Mouse (Mus musculus) fibroblast of lung, adult 2 months (primary cell): ENCODE results near the gene Mrnip.

ENCODE experiments used
- DNase-seq: peaks from one replicate; pipeline ENCODE4 v3.0.0-alpha.2; 2011; ENCODE audit warnings: low read depth

The Mrnip gene

DNA sequence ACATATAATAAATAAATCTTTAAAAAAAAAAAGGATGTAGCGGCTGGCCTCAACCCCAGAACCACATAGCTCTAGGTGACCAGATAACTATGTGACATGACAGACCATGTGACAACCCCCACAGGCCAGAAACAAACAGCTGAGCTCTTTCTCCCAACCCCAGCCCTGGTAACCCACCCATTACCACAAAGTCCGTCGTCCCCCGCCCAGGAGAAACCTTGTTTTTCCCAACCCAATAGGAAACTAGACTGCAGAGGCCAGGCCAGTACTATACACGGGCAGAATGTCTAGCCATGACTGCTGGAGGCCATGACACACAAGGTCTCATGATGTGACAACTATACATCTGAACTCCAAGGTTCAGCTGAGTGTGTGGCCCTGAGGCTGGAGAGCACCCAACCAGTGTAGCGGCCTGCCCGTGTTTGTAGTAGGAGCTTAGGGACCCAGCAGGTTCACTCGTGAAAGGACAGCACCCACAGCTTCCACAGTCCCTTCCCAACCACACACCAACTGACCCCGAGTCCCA is 29.1 kb downstream of the Mrnip start:
- no peak for DNase-seq

DNA sequence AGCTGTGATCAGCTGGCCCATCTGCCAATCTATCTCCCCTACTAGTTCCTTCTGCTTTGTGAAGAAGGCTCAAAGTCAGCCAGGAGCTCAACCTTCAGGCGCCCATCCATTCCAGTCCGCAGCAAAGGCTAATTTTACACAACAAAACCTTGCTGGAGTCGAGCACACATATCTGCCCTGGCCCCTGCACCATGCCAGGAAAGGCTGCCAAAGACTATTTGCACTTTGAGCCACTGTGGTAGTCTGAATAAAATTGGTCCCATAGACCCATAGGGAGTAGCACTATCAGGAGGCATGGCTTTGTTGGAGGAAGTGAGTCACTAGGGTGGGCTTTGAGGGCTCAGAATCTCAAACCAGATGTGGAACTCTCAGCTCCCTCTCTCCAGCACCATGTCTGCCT is 31.2 kb downstream of the Mrnip start:
- no peak for DNase-seq

DNA sequence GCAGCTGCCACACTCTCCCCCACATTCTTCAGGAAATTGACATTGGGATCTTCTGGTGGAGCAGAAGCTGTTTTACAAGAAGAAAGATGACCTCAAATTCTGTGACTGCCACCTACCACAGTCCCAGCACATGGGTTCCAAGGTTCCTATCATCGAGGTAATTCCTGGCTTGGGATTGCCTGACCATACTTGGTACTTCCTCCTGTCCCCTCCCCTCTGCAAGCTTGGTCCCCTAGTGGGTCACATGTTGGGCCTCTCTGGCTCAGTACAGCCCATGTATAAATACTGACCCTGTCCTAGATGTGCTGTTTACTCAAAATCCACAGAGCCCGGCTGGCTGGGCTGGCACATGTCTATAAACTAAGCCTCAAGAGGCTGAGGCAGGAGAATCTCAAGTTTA is 31.8 kb downstream of the Mrnip start:
- no peak for DNase-seq

DNA sequence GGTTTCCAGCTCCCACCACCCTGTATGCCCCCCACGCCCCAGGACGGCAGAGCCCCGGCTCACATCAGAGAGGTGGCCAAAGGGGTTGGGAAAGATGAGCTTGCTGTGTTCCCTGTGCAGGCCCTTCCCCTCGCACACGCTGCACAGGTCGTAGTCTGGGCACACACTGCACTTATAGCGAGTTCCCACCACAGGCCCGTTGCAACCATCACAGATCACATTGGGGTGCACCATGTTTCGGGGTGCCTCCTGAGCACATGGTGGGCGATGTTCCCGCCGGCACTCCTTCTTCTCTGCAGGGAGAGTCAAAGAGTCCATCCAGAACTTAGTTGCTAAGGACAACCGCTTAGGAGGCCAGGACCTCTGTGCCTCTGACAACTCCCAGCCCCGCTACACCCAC is 33.1 kb downstream of the Mrnip start:
- no peak for DNase-seq

DNA sequence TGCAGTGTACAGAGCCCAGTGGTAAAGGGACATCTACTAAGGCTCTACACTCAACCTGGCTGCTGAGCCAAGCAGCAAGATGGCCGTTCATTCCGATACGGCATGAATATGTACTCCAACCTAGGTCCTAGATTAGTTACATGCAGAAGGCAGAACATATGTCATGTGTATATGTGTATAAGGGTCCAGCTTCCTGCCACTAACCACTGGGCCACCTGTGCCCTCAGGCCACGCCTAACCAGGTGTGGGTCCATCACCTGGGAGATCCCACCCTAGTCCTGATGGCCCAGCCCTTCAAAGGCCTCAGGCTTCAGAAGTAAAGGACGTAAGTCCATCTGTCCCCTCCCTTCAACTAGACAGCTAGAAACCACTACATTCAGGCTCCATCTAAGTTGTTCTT is 33.8 kb downstream of the Mrnip start:
- no peak for DNase-seq

DNA sequence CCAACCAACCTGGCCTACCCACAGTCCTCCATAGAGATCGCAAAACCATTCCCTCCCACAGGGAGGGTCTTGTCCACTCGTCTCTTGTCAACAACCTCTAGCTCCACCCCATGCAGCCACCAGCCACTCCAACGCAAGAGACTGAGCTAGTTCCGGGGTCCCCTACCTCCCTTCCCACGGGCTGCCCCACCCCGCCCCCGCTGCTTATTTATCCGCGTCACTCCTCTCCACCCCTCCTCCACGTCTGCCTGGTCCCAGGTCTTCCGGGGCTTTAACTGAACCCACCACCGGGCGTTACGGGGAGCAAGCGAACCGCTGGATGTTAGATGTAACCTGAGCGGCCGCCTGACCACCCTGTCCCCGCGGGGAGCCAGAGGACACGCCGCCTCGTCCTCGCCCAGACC is 35.9 kb downstream of the Mrnip start:
- peak; percentile 70 for DNase-seq

DNA sequence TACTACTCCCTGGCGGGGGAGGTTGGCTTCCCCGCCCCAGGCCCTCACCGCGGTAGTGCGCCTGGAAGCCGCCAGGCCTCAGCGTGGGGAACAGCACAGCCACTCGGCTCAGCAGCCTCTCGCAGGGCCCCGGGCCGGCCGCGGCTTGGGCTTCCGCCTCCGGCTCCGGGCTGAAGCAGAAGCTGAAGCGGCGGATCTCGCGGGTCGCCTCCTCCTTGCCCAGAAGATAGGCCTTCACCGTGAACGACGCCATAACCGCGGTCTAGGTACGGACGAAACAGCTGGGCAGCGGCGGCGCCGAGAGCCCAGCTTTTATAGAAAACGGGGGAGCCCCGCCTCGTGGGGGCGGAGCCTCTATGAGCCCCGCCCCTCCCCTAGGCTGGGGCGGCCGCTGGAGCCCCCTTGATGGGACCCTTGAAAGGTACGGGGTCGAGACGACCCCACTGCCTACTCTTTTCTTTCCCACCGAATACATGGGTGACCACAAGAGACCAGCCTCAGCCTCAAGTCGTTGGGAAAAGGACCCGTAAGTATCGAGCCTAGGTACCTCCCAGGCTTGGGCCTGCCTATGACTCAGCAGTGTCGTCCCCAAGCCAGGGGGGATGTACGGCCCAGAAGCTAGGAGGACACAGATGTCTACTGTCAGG is 36.4 kb downstream of the Mrnip start, which contains the start of the genes Sqstm1 and Mgat4b:
TSS of gene Sqstm1 (minus strand) at position 323 of the 647 bp plus-strand sequence.
TSS of gene Mgat4b (plus strand) at position 386 of the 647 bp plus-strand sequence.
- DNase-seq, result no peak

DNA sequence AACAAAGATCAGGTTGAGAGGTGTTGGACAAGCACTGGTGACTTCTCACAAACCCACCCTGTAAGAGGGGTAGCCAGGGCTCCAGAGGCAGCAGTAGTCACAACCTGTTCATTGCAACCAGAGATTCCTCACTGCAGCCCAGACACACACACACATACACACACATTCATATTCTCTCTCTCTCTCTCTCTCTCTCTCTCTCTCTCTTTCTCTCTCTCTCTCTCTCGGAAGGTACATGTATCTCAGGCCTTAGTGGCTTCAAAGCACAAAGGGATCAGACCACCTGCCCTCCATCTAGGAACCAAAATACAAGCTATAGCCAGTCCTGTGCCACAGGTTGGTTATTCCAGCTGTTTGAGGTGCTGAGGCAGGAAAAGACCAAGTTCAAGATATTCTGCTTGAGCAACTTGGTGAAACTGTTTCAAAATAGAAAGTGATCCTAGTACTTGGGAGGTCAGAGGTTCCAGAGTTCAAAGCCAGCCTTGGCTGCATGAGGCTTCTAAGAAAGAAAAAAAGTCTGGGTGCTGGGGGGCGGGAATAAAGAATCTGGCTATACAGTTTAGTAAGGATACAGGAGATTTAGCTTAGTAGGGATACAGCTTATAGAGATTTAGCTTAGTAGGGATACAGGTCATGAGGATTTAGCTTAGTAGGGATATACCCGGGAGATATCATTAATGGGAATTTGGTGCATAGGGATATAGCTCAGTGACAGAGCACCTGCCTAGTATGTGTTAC is 37.2 kb downstream of the Mrnip start:
- no peak for DNase-seq

DNA sequence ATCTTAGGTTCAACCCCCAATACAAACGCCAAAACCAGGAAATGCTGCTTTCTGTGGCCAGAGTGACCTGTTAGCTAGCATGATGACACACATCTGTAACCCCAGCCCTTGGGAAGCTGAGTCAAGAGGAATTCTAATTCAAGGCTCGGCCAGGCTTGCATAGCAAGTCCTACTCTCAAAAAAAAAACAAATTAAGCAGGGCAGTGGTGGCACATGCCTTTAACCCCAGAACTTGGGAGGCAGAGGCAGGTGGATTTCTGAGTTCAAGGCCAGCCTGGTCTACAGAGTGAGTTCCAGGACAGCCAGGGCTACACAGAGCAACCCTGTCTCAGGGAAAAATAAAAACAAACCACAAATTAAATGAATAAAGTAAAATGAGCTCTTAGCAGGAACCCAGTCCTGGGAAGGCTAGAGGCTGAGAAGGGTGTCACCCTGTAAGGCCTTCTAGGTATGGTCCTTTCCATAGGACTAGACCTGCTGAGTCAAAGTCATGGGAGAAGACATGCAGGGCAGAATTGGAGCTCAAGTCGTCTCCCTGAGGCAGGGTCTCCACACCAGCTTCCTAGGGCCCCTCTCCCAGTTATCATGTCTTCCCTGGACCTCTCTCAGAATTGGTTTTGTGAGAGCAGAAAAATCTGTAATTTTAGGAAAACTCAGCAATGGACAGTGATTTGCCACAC is 38.0 kb downstream of the Mrnip start:
- no peak for DNase-seq

DNA sequence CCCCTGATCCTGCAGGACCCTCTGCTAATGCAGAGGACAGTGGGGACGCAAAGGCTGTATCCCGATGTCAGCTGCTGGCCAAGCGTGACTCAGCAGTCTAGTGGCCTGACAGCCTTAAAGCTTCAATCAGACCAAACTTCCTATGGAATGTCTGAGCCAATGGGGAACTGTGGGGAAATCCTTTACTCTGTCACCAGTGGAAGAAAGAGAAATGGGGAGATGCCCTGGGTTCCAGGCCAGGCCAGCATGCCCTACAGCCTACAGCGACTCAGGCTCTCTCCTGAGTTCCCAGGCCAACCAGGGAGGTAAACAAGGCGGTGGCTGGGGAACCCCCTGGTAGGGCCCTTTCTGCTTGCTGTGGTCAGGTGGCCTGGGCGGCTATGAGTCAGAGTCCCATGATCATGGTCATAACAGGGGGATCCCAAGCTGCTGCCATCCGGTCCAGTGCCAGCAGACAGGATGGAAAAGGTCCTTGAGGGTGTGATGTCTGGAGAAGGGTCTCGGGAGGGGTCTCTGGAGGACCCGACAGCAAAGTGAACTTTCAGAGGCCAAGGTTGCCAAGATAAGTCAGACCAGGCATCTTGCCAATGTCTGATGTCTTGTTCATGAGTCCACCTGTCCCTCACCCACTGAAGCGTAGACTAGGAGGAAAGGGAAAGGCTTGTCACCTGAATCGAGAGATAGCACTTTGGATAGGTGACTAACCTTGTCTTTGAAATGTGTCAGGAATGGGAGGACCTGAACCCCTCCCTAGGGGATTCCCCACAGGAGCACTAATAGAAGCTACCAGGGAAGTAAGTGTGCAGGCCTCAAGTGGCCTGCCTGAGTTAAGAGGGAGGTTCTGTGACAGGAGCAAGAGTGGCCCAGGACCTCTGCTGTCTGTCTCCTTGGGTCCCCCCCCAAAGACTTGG is 38.9 kb downstream of the Mrnip start:
- DNase-seq, result peak; percentile 95

DNA sequence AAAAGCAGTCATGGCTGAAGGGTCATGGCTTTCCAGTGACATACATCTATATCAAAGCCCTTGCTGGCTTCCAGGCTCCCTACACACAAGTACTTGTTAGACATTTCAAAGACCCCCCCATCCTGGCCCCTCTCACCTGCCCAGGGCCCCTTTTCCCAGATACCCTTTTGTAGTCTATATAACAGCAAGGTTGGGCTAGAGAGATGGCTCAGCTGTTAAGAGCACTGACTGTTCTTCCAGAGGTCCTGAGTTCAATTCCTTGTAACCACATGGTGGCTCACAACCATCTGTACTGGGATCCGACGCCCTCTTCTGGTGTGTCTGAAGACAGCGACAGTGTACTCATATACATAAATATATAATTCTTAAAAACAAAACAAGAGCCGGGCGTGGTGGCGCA is 40.4 kb downstream of the Mrnip start:
- DNase-seq, result no peak

DNA sequence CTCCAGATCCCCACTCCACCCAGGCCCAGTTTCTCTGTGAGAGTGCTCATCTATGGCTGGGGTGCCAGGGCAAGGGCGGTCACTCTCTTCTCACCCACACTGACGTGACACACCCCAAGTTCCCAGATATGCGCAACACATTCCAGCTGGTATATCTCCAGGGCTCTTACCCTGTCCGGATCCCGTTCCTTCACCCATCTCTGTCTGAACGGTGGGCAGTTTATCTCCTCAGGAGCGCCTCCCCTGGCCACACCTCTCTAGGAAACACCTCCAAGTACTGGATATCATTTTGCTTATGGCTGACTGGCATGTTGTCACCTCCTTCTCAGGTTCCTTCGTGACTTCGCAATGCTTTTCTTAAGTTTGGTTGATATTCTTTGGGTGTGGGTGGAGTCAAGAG is 41.4 kb downstream of the Mrnip start:
- DNase-seq, result no peak

DNA sequence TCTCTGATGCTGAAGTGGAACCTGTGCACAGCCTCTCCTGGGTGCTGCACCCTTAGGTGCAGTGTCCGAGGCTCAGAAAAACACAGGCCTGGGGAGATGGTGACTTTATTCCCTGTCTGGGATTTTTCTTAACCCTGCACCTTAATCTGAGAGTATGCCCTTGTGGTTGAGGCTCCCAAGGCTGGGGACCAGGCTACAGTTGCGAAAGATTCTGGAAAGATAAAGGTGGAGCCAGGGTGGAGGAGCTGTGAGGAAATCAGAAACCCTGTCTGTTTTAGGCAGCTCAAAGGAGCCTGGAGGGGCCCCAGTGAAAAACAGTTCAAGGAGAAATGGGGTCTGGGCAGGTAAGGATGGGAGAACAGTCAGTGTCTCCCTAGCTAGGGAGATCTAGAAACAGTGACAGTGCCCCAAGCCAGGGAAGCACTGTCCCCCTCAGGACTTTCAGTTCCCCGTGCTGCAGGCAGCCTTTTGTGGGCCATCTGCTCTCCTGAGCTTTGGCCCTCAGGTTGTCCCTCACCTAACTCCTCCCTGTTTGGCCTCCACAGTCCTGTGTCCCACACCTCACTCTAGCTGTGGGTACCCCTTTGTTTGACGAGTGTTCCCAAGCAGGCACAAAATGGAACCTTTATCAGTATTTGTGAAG is 42.6 kb downstream of the Mrnip start:
- DNase-seq, result no peak

DNA sequence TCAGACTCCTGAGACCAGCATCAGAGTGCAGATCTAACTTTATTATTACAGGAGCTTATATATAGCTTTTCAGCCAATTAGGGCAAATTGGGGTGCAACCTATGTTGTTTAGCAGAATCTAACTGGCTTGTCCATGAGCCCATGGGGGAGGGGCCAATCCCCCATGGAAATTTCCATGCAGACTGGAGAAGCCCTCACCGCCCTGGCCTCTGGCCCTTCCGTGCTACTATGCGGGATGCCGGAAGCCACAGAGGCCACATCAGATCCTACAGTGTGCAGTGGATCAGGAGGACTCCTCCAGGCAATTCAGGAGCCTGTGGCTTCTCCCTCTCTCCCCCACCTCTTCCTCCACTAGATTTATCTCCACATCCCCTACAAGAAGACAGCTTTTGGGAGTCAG is 43.6 kb downstream of the Mrnip start:
- no peak for DNase-seq

DNA sequence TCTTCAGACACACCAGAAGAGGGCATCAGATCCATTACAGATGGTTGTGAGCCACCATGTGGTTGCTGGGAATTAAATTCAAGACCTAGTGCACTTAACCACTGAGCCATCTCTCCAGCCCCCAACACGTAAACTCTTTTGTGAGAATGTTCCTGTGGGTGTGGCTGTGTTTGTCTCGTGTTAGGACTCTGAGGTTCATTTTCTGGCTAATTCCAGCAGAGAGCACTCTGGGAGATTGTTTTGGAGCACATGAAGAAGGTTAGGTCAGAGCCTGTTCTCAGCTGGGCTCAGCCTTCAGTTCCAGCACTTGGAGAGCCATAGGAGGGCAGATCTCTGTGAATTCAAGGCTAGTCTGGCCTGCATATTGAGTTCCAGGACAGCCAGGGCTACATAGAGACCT is 45.6 kb downstream of the Mrnip start:
- DNase-seq, result no peak

DNA sequence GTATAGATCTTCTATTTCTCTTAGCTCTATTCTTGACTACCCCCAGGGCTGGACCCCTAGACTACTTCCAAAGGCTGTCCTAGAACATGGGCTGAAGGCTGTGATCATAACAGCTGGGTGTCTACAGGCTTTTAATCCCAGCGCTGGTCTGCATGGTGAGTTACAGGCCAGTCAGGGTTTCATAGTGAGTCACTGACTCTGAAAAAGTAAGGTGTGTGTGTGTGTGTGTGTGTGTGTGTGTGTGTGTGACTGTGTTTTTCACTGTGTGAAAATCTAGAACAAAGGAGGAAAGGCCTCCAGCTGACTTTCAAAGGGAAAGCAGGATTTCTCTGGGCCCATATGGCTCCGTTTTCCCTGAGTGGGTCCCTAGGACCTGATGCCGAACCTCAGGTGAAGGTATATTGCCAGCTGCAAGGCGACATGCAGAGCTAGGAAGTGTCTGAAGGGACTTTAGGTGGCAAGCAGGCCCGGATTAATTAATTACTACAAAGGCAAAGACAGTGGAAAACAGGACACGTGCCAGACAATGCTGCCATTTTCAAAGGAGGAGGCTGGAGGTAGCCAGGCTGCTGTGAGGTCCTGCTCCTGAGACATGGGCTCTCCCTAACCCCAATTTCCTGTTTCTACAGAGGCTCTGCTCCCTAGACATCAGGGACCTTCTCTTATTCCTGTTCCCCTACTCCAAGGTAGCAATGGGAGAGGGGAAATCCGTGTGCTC is 48.5 kb downstream of the Mrnip start:
- no peak for DNase-seq

DNA sequence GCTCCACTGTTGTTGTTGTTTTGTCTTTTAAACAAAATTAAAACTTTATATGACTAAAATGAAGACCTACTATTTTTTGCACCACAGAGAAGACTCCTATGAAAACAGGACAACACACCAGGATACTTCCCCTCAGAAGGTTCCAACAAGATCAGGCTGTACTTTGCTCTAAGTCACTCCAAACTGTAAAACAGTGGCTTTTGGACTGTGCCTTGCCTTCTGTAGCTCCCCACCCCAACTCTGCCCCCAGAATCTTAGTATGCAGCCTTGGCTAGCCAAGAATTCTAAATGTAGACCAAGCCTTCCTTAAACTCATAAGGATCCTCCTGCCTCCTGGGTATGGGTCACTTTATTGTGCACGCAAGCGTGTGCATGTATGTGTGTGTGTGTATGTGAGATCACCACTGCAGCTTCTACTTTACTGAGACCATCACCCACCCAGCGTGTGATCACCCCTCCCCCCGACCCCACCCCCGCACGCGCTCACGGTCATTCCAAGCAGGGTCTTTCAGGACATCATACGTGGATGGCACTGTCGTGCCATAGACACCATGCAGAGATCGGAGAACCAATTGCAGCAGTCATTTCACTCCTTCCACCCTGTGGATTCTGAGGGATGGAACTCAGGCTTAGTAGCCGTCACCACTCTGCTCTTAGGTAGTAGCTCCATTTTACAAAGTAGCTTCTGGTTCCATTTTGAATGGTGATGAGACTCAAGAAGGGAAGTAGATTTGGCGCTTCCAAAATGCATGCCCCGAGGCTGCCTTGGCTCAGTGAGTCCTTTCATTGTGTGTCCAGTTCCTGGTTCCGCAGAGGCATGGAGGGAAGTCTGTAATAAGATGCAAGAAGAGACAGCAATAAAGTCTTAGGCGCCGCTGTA is 49.8 kb downstream of the Mrnip start:
- DNase-seq, result no peak

DNA sequence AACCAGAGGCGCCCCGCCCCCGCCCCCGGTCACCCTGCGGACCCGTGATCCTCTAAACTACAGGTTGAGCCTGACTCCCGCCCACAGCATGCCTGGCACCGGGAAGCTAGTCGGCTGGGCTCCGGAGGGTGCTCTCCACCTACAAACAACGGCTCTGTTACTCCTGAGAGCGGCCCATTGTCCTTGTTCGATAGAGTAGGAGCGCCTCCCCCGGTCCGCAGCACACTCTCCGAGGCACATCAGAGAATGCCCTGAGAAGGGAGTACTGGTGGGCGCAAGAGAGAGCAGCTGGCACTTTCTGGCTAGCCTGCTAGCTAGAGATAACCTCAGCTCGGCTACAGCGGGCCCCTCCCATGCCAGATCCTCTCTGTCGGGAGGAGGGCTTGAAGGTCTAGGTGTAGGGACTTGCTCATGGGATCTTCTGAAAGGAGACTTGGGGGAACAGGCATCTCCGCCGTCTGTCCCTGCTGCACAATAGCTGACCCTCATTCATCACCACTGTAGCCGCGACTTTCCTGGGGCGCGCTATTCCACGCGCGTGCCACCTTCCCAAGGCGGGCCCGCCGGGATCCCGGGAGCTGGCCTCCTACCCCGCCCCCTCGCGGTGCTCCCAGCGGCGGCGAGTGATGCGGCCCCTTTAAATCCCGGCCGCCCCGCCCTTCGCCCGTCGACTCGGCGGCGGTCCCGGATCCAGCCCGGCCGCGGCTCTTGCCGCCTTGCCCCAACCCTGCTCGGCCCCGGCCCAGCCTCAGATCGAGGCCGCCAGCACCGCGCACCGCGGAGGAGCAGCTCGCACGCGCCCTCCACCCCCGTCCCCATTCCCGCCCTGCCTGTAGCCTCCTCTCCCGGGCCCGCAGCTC is 50.7 kb downstream of the Mrnip start:
- no peak for DNase-seq
